8 mouse cellular contexts compared by ENCODE assay signal in the genomic region with DNA sequence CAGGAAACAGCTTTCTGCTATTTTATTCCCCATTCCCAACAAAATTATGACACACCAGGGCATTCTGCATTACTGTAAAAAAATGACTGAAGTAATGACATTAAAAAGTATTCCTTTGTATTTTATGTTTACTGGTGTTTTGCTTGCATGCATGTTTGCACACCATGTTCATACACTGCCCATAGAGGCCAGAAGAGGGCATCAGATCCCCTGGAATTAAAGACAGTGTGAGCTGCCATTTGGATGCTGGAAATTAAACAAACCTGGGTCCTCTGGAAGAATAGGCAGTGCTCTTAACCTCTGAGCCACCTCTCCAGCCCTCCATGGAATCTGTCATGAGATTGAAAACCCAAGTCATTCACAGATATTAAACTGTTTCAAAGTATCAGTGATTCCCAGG.
DNase-seq lines count a peak whose midpoint lies in the region; ATAC-seq and TF ChIP-seq lines count a peak whose summit lies in the region.

No protein-coding gene starts in this region.

- H3K4me2 ChIP-seq in heart, embryonic 12.5 days, result no peak overlapping the region
- no peak overlapping the region for H3K4me2 ChIP-seq in intestine, embryonic 15.5 days (replicated peaks)

- no peaks in the 10 kb centered on the region; the same call in 1 of the 2 replicates for H3K27me3 ChIP-seq in heart, embryonic 12.5 days (replicated peaks)
- no peaks in the 10 kb centered on the region for H3K27me3 ChIP-seq in thymus, adult 2 months (ENCODE audit: control insufficient read depth, insufficient read depth, low read length)
- H3K27me3 ChIP-seq in intestine, embryonic 15.5 days (replicated peaks), result no peaks in the 10 kb centered on the region
- H3K27me3 ChIP-seq in splenic B cell, adult 2 months (ENCODE audit: control insufficient read depth, insufficient read depth, low read length, poor library complexity, severe bottlenecking), result no peaks in the 10 kb centered on the region

- 0 out of 2 replicates have a peak, but pooled peaks cover 5% of the 10 kb centered on the region for H3K36me3 ChIP-seq in heart, embryonic 12.5 days
- H3K36me3 ChIP-seq in thymus, adult 2 months (ENCODE audit: control insufficient read depth, insufficient read depth, low read length), result no peaks in the 10 kb centered on the region
- no peaks in the 10 kb centered on the region for H3K36me3 ChIP-seq in intestine, embryonic 15.5 days
- H3K36me3 ChIP-seq in splenic B cell, adult 2 months (ENCODE audit: control insufficient read depth, insufficient read depth, low read length, poor library complexity, severe bottlenecking), result peaks cover 4% of the 10 kb centered on the region

- TF ChIP-seq POLR2A in thymus, adult 2 months (IDR thresholded peaks at IDR 0.05; ENCODE audit: control insufficient read depth, extremely low read depth, insufficient read depth, low read length, poor library complexity), result no peak

- no peak for TF ChIP-seq CTCF in thymus, adult 2 months (IDR thresholded peaks at IDR 0.05; ENCODE audit: borderline replicate concordance, control insufficient read depth, extremely low read depth, insufficient read depth, low read length, poor library complexity)

- H3K9me3 ChIP-seq in heart, embryonic 12.5 days (replicated peaks), result no peaks in the 10 kb centered on the region
- no peaks in the 10 kb centered on the region for H3K9me3 ChIP-seq in intestine, embryonic 15.5 days

- H3K4me1 ChIP-seq in heart, embryonic 12.5 days (replicated peaks), result no peaks in the 10 kb centered on the region
- no peaks in the 10 kb centered on the region for H3K4me1 ChIP-seq in thymus, adult 2 months (replicated peaks; ENCODE audit: control insufficient read depth, insufficient read depth, low read length)
- 0 out of 2 replicates have a peak, but pooled peaks cover 2% of the 10 kb centered on the region for H3K4me1 ChIP-seq in intestine, embryonic 15.5 days (replicated peaks)

- DNase-seq in heart, adult 18-20 months, result peak; percentile 33 to 53
- DNase-seq in thymus, postnatal 4 days, result peak; percentile 12
- DNase-seq in thymus, adult 2 months, result no peak
- DNase-seq in splenic B cell, adult 2 months (ENCODE audit: low read depth, low spot score), result peak; percentile 37
- DNase-seq in cerebellum, postnatal 36 days, result no peak

- no peak overlapping the region for H3K27ac ChIP-seq in heart, embryonic 12.5 days (ENCODE audit: poor library complexity, severe bottlenecking)
- H3K27ac ChIP-seq in thymus, adult 2 months (ENCODE audit: control insufficient read depth, insufficient read depth, low read length), result no peak overlapping the region
- H3K27ac ChIP-seq in intestine, embryonic 15.5 days, result no peak overlapping the region

- H3K9ac ChIP-seq in heart, embryonic 12.5 days, result no peak overlapping the region
- H3K9ac ChIP-seq in intestine, embryonic 15.5 days, result no peak overlapping the region

- ATAC-seq in heart, embryonic 12.5 days (ENCODE audit: insufficient number of reproducible peaks, low FRiP score), result no peak
- 0 out of 2 replicates have a peak, but pooled peaks have one; percentile 59 for ATAC-seq in intestine, embryonic 15.5 days
- no peak for ATAC-seq in activated CD4-positive, CD25-positive, alpha-beta regulatory T cell, adult 4 months

- no peak overlapping the region for H3K4me3 ChIP-seq in heart, embryonic 12.5 days
- H3K4me3 ChIP-seq in thymus, adult 2 months (ENCODE audit: control insufficient read depth, insufficient read depth, low read length), result no peak overlapping the region
- H3K4me3 ChIP-seq in intestine, embryonic 15.5 days (replicated peaks), result no peak overlapping the region

Comparison
In these comparisons a context has a peak if more than half of its experiments do, and no peak if none do; other contexts are left out.
1. DNase-seq: peak in heart, adult 18-20 months (2 of 2), thymus, postnatal 4 days (single experiment) and splenic B cell, adult 2 months (single experiment); none in thymus, adult 2 months (single experiment) and cerebellum, postnatal 36 days (0 of 2).